Mouse (Mus musculus) testis, adult 10 weeks (tissue): Measurements from ENCODE around the gene Tspan32. TPM values are rescaled to one million over a fixed set of nuclear protein-coding genes. Genes with fewer than 3 reads are reported as not detected.

Source experiments
- polyA plus RNA-seq: library from polyadenylated mRNA; stranded (reverse); fragments of 350-450 nt; fragmentation: Illumina TruSeq; extraction: RNeasy Lipid Tissue Mini Kit (QIAGEN cat#74804); gene quantifications from one replicate; pipeline ENCODE4 v1.2.3, GENCODE M21; 2014; ENCODE audit warnings: low read depth, low replicate concordance

Tspan32 gene
- polyA plus RNA-seq = 0.17 TPM

GRCm38 (mm10) chr7:143004727-143005343, at the start of gene Tspan32:
TSS of gene Tspan32 (plus strand) at chr7:143005046.

DNA sequence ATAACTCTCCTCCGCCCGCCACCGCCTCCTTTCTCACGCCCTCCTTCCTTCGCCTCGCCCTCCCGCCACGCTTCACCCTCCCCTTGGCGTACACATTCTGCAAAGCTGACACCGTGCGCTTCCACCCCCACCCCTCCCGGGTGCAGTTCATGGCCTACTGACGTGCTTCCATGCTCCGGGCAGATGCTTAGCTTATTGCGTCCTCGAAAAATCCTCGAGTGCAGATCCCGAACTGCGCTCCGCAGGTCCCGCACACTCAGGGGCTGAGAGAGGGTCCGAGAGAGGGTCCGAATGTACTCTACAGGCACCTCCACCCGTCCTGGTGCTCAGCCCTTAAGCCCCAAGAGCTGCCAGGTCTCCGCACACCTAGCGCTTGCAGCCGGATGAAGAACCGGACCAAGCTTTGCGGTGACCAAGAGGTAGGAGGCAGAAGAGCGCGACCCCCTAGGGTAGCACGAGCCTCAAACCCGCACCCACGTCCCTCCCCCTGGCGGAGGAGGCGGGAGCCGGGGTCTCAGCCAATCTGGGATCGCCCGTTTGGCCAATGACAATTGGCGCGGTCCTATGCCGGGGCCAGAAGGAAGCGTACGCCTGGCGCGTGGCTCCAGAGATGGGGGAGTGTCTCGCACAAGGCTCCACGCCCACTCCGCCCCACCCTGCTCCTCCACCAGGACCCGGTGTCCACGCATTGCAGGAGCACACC, 35.9 kb upstream of the Tspan32 start, which contains the start of gene Ascl2:
Gene Ascl2 (minus strand): TSS at position 456 of the 703 bp plus-strand sequence.

DNA sequence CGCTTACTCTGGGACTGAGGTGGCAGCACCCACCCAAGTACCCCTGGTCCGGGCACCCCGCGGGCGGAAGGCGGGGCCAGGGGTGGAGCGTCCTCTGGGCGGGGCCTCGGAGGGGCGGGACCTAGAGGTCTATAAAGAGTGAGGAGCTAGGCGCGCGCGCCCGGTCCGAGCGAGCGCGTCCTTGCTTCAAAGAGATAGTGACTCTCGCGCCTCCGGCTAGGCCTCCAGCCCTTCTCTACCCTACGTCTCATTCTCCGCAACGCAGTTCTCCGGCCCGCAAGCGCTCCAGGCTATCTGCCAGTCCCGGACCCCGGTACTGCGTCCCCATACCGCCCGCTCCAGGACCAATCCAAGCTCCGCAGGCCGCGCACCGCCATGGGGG, 47.8 kb downstream of the Tspan32 start, which contains the start of gene Cd81:
Gene Cd81 (plus strand): TSS at position 114 of the 382 bp plus-strand sequence.

GRCm38 (mm10) chr7:143068882-143069591, 64.2 kb downstream of the Tspan32 start, which contains the start of gene Tssc4:
TSS of gene Tssc4 (plus strand) at chr7:143069249.

Other genes starting within 250 kb of the Tspan32 start
- gene Th, start 73.9 kb upstream of the Tspan32 start, polyA plus RNA-seq = not detected
- gene Ascl2, start 35.8 kb upstream of the Tspan32 start, polyA plus RNA-seq = 0.17 TPM
- gene Cd81, start 47.7 kb downstream of the Tspan32 start, polyA plus RNA-seq = 21.7 TPM
- gene Tssc4, start 64.2 kb downstream of the Tspan32 start, polyA plus RNA-seq = 1.1 TPM
- 0.21 TPM for gene Trpm5, start 89.6 kb downstream of the Tspan32 start, polyA plus RNA-seq
- gene Kcnq1, start 101.3 kb downstream of the Tspan32 start, polyA plus RNA-seq = 0.29 TPM